Mouse (Mus musculus) embryonic fibroblast, embryonic 13.5 days (primary cell): Measurements from ENCODE around the gene Zfp213.

Experiments
- CTCF ChIP-seq: IDR thresholded peaks from 2 replicates; pipeline ENCODE4 v1.5.1; 2011; ENCODE audit warnings: mild to moderate bottlenecking, control low read depth, low read length, moderate library complexity, borderline replicate concordance; ENCODE audit not compliant: insufficient read depth
- POLR2A ChIP-seq: IDR thresholded peaks from 2 replicates; pipeline ENCODE4 v1.6.1; 2011; ENCODE audit warnings: low read depth, mild to moderate bottlenecking, control low read depth, low read length, moderate library complexity

DNA sequence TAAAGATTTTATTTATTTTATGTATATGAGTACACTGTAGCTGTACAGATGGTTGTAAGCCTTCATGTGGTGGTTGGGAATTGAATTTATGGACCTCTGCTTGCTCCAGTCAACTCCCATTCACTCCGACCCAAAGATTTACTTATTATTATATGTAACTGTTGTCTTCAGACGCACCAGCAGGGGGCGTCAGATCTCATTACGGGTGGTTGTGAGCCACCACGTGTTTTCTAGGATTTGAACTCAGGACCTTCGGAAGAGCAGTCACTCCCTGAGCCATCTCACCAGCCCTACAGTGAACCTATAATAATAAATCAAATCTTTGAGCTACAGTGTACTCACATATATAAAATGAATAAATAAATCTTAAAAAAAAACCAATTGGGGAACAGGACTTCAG lies 8.0 kb upstream of the Zfp213 start:
- TF ChIP-seq POLR2A (no peak), CTCF (no peak)
